Mouse (Mus musculus) intestine, postnatal 0 days (tissue): ENCODE measurements around the gene Vps13c. TPM values are rescaled to one million over a fixed set of nuclear protein-coding genes. Genes with fewer than 3 reads are reported as not detected.

ENCODE experiments used
- ATAC-seq: fragments of 200-750 bp; cut with Nextera tagmentation; 2 replicates; pipeline ENCODE4 v1.8.0; 2017; ENCODE audit warnings: mild to moderate bottlenecking, moderate TSS enrichment, moderate library complexity
- H3K27ac ChIP-seq: fragments of 300-500 bp; sonication (generic); 2 replicates; pipeline ENCODE4 v1.5.1; 2014; ENCODE audit warnings: mild to moderate bottlenecking, low read depth, low read length, moderate library complexity
- H3K27me3 ChIP-seq: fragments of 300-500 bp; sonication (generic); replicated peaks from 2 replicates; pipeline ENCODE4 v1.6.1; 2014; ENCODE audit warnings: low read length, mixed read lengths; ENCODE audit not compliant: control insufficient read depth, insufficient read depth
- H3K36me3 ChIP-seq: fragments of 300-500 bp; sonication (generic); 2 replicates; pipeline ENCODE4 v1.6.1; 2014; ENCODE audit warnings: mild to moderate bottlenecking, moderate library complexity; ENCODE audit not compliant: control insufficient read depth, insufficient read depth
- H3K4me1 ChIP-seq: fragments of 300-500 bp; sonication (generic); replicated peaks from 2 replicates; pipeline ENCODE4 v1.6.1; 2014; ENCODE audit warnings: antibody characterized with exemption, low read length, mixed read lengths; ENCODE audit not compliant: control insufficient read depth, insufficient read depth
- H3K4me2 ChIP-seq: fragments of 300-500 bp; sonication (generic); replicated peaks from 2 replicates; pipeline ENCODE4 v1.6.1; 2014; ENCODE audit warnings: low read depth, mild to moderate bottlenecking, moderate library complexity
- H3K4me3 ChIP-seq: fragments of 300-500 bp; sonication (generic); 2 replicates; pipeline ENCODE4 v1.5.1; 2014; ENCODE audit warnings: low read depth, low read length
- H3K9ac ChIP-seq: fragments of 300-500 bp; sonication (generic); 2 replicates; pipeline ENCODE4 v1.6.1; 2014; ENCODE audit warnings: mild to moderate bottlenecking, low read depth, low read length
- H3K9me3 ChIP-seq: fragments of 300-500 bp; sonication (generic); 2 replicates; pipeline ENCODE4 v1.6.1; 2016; ENCODE audit warnings: mixed run types; ENCODE audit not compliant: control insufficient read depth
- CTCF ChIP-seq: sonication (generic); IDR thresholded peaks from 2 replicates; pipeline ENCODE4 v1.5.1; 2016; ENCODE audit warnings: low read depth, mild to moderate bottlenecking, control low read depth, antibody characterized with exemption, moderate library complexity
- WGBS: fragments of 180-500 bp; shearing (Covaris S2); extraction: QIAGEN DNeasy Blood & Tissue Kit; methylation state at CpG from one replicate; pipeline ENCODE4 v1.1.7; 2014; 5-methylcytosine and 5-hydroxymethylcytosine counted together
- polyA plus RNA-seq: library from polyadenylated mRNA; unstranded; fragments of >200 nt; fragmentation: Nextera tagmentation; extraction: Ambion mirVana; gene quantifications from 2 replicates; pipeline ENCODE4 v1.2.1, GENCODE M21; 2015

Gene Vps13c
- polyA plus RNA-seq, 1 experiment from 2014 or later: 2.6 TPM

DNA sequence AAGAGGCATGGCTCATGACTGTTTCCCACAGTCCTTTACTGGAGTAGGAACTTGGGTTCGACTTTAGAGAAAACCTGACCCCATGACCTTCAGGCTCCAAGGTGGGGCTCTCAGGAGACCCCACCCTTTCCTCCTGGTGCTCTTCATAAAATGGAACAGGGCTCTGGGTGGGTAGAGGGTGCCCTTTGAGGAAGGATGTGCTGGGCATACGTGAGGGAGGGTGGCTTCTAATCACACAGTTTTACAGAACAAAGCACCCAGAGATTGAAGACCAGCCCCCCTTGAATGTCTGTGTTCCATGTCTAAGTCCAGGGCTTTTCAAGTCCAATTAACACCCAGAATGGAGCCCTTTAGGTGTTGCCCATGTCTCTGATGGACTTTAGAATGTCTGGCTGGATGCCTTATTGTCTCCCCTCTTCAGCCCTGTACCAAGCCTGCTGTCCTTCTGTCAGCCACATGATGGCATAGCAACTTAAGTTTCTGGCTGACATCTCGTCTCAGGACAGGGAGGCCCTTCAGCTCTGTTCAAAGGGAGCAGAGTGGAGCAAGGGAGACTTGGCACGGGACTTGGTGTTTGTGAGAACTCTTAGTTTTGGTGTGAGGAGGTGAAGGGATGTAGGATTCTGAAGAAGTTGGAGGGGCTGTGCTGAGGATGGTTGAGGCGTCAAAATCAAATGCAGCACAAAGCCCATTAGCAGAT lies 176.2 kb downstream of the Vps13c start:
- Histone ChIP-seq H3K27ac (no peak overlapping the region), H3K4me1 (no peaks in the 10 kb centered on the region), H3K27me3 (no peaks in the 10 kb centered on the region; the same call in 1 of the 2 replicates), H3K9me3 (no peaks in the 10 kb centered on the region), H3K4me2 (no peak overlapping the region), H3K9ac (no peak overlapping the region), H3K36me3 (no peaks in the 10 kb centered on the region), H3K4me3 (no peak overlapping the region)
- 45% methylated on average over 5 of the region's 5 CpGs for WGBS
- TF ChIP-seq CTCF: peak; percentile 80
- no peak for ATAC-seq

DNA sequence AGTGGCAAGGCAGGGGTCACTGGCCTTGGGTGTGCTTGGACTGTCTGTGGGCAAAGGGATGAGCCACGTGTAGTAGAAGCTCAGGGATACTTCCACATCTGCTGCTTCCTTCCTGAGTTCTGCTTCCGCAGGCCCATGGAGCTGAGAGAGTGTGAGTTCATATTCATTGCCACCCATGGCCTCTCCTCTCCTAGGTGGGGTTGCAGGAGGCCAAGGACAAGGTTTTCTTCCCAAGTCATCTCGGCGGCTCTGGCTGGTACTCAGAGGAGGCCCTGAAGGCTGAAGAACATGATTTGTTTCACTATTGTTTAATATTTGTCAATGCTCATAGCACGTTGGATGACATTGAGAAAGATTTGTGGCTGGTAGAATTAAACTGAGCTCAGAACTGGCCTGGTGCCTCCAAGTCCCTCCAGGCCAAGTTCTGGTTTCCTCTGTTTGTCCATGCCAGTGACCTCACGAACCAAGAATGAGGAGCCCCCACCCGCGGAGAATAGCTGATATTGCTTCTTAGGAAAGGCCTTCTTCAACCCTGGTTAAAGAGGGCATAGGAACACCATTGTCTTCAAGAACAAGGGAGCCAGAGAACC lies 180.7 kb downstream of the Vps13c start:
- Histone ChIP-seq H3K9me3 (no peaks in the 10 kb centered on the region), H3K27me3 (no peaks in the 10 kb centered on the region; the same call in 1 of the 2 replicates), H3K4me3 (no peak overlapping the region), H3K27ac (no peak overlapping the region), H3K36me3 (no peaks in the 10 kb centered on the region), H3K4me1 (no peaks in the 10 kb centered on the region), H3K4me2 (no peak overlapping the region), H3K9ac (no peak overlapping the region)
- no peak for TF ChIP-seq CTCF
- no peak for ATAC-seq
- WGBS: 63% methylated on average over 8 of the region's 8 CpGs

DNA sequence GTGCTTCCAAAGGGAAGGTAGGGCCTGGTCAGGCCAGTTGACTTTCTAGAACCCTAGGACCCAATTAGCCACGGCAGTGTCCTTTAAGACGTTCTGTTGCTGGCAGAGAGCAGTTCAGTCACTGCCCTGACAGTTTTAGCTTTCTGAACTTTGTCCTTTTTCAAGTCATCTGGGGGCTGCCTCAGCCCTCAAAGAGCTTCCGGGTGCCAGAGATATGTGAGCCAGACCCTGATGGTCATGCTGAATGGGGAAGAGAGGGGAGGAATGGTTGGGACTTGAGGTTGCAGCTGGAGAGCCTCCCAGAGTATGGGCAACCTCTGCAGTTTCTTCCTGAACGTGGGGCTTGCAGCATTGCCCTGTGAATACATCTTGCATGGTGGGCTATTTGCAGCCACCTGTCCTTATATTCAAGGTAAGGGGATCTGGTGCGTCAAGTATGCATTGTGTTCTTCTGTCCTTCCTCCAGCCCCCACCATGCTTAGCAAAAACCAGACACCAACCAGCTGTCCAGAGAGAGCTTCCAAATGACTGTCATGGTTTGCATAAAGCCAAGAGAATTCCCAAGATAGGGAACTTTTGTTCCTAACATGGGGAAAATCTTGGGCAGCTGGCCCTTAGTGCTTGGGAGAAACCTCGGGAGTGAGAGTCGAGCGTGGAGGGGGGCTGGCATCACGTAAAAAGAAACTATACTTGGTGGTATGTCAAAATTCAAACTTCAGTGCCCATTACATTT lies 182.3 kb downstream of the Vps13c start:
- no peak overlapping the region for H3K4me3 ChIP-seq
- no peaks in the 10 kb centered on the region for H3K36me3 ChIP-seq
- TF ChIP-seq CTCF: no peak
- no peaks in the 10 kb centered on the region for H3K9me3 ChIP-seq
- H3K4me2 ChIP-seq: no peak overlapping the region
- no peak overlapping the region for H3K27ac ChIP-seq
- ATAC-seq: no peak
- no peak overlapping the region for H3K9ac ChIP-seq
- H3K27me3 ChIP-seq: no peaks in the 10 kb centered on the region
- WGBS: 62% methylated on average over 9 of the region's 9 CpGs
- H3K4me1 ChIP-seq: no peaks in the 10 kb centered on the region

DNA sequence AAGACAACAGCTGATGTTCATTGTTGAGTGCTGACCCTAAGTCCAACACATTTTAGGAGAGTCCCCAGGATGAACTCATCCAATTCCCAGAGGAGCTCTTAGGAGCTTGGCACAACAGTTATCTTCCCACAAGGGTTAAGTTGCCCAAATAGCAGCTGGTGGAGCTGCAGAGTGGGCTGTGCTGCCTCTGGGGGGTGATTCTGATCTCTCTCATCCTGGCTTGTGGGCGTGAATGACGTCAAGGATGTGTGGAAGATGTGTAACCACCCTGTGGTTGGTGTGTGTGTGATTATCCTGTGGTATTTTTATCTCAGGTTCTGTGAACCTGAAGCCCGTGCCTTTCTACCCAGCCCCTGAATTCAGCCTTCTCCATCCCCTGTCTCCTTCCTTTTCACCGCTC lies 188.4 kb downstream of the Vps13c start:
- no peak overlapping the region for H3K4me2 ChIP-seq
- 47% methylated on average over 4 of the region's 4 CpGs for WGBS
- H3K27ac ChIP-seq: no peak overlapping the region
- H3K4me1 ChIP-seq: no peaks in the 10 kb centered on the region
- no peaks in the 10 kb centered on the region for H3K9me3 ChIP-seq
- H3K4me3 ChIP-seq: no peak overlapping the region
- H3K27me3 ChIP-seq: no peaks in the 10 kb centered on the region
- no peak for ATAC-seq
- no peaks in the 10 kb centered on the region for H3K36me3 ChIP-seq
- no peak for TF ChIP-seq CTCF
- no peak overlapping the region for H3K9ac ChIP-seq

DNA sequence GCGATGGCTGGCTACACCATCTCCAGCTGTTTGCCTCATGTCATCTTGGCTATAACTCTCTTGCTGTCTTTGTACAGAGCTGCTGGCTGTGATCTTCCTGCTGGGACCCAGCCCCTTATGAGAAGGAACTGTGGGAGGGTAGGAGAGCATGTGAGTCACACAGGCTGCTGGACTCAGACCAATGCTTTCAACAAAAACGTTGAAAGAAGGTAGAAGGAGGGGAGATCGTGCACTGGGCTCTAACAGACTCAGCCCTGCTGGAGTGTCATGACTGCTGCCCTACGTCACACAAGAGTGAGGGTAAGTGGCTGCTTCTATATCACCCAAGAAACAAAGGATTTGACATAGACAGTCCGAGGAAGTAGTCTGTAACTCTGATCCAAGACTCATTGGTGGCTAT lies 193.6 kb downstream of the Vps13c start:
- no peaks in the 10 kb centered on the region for H3K9me3 ChIP-seq
- WGBS: 72% methylated on average over 5 of the region's 5 CpGs
- H3K27ac ChIP-seq: no peak overlapping the region
- no peaks in the 10 kb centered on the region for H3K27me3 ChIP-seq
- no peak overlapping the region for H3K4me3 ChIP-seq
- no peak overlapping the region for H3K9ac ChIP-seq
- ATAC-seq: no peak
- H3K4me2 ChIP-seq: no peak overlapping the region
- no peak for TF ChIP-seq CTCF
- H3K36me3 ChIP-seq: no peaks in the 10 kb centered on the region
- no peaks in the 10 kb centered on the region for H3K4me1 ChIP-seq

Other genes starting within 250 kb of the Vps13c start
- gene C2cd4b, start 81.0 kb upstream of the Vps13c start, polyA plus RNA-seq: 2.0 and 3.7 TPM in 2 replicates
- 0.48 and 0.69 TPM in 2 replicates for gene C2cd4a, start 8.1 kb upstream of the Vps13c start, polyA plus RNA-seq